Mouse (Mus musculus) E14TG2a.4 (cell line): Measurements from ENCODE around the gene Aff1.

Source experiments
- CTCF ChIP-seq: conservative IDR thresholded peaks from 2 replicates; pipeline ENCODE4 v1.5.1; 2014; ENCODE audit warnings: low read length
- NANOG ChIP-seq: IDR thresholded peaks from 2 replicates; pipeline ENCODE4 v1.6.1; 2014; ENCODE audit warnings: borderline replicate concordance, low read length, mixed read lengths

GRCm38 (mm10) chr5:103769701-103770100 is 77.5 kb downstream of the Aff1 start:
- TF ChIP-seq CTCF: no peak
- TF ChIP-seq NANOG: no peak
